Mouse (Mus musculus) testis, adult 2 months (tissue): ENCODE results near the gene Acyp1.

Experiments
- CTCF ChIP-seq: fragments of 200-500 bp; IDR thresholded peaks from 2 replicates; pipeline ENCODE4 v1.5.1; 2012; ENCODE audit warnings: low read depth, mild to moderate bottlenecking, inconsistent platforms, low read length, moderate library complexity; ENCODE audit not compliant: control insufficient read depth, insufficient read depth, insufficient replicate concordance
- POLR2A ChIP-seq: fragments of 200-500 bp; IDR thresholded peaks from 2 replicates; pipeline ENCODE4 v1.6.1; 2012; ENCODE audit warnings: low read depth, mild to moderate bottlenecking, inconsistent platforms, low read length, moderate library complexity; ENCODE audit not compliant: control insufficient read depth

- TF ChIP-seq CTCF = no peak
- no peak for TF ChIP-seq POLR2A
Observed at GRCm38 (mm10) chr12:85292906-85293305, 4.7 kb upstream of the Acyp1 start.
